Mouse (Mus musculus) kidney, postnatal 36 days (tissue): ENCODE measurements around the gene C2cd4d.

Source experiments
- DNase-seq, 2 experiments: peaks; one replicate each; pipeline ENCODE4 v3.0.0; 2021 to 2022; ENCODE audit warnings: mixed read lengths in 2 of 2

C2cd4d gene

DNA sequence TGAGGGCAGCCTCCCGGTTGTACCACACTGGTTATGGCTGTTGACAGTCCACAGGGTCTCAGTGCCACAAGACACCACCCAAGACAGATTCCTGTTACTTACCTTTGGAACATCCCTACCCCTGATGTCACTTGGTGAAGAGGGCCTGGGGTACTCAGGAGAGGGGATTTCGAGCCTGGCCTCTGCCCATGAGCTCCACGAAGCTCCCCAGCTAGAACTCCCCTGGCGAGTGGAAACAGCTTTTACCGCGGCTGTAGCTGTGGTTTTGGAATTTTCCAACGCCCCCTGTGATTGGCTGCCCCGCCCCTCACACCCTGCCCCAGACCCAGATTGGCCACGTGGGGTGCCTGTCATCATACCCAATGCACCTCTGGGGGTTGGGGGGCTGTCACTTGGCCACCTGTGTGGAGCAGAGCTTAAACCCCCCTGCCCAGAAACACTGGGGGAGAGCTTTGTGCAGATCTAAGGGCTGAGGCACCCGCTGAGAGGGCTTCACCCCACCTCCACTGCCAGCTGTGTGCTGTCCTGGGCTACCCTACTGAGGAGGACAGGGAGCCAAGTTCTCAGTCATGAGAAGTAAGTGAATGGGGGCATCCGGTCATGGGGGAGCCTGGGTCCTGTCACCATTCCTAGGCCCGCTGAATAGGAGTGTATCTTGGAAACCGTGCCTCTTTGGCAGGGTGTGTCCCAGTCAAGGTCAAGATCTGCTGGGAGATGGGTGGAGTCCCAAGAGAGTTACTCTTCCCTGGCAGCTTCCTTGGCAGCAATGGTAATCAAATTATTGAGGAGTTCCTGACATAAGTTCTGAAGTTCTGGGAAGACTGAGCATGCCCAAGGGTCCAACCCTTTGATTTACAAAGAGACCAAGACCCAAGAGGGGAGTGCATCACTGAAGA, 15.0 kb downstream of the C2cd4d start:
- DNase-seq: no peak

DNA sequence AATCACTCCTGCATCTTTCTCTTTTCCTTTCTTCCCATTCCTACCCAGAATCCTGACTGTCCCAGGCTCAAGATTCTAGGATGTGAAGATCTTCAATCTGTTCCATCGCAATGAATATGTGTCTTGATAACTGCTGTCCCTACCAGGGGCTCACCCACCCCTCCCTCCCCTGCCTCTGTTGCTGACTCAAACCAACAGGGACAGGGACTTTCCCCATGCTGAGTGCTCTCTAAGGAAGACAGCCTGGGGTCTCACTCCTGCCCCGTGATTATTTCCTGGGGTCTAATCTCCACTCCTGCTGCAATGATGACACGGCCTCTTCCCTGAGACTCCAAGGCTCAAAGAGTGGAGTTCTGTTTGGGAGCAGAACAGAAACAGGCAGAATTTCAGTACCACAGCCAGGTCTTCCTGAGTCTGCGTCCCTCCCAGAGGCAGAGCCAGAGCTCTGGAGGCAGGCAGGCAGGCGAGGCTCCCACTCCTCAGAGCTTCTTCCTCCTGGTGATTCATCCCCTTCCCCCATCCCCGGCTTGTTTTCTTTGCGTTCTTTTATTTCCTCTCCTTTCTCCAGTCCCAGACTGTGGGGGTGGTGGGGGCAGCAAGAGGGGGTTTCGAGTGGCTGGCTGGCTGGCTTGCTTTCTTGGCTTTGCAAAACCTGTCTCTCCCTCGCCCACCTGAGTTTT, 17.7 kb downstream of the C2cd4d start:
- no peak for DNase-seq

DNA sequence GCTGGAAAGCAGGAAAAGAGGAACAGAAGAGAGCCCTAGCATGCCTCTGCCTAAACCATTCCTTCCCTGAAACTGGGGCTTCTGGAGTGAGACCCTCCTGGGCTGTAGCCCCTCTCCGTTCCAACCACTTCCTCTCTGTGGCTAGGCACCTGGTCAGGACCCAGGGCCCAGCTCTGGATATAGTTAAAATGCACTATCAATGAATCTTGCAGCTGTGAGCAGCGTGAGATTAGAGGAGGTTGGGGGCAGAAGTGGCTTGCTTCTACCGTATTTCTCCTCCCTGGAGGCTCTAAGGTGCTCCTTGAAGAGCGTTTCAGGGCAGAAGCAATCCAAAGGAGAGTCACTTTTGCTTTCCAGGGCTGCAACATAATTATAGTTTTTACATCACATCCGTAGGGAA, 20.1 kb downstream of the C2cd4d start:
- no peak for DNase-seq

DNA sequence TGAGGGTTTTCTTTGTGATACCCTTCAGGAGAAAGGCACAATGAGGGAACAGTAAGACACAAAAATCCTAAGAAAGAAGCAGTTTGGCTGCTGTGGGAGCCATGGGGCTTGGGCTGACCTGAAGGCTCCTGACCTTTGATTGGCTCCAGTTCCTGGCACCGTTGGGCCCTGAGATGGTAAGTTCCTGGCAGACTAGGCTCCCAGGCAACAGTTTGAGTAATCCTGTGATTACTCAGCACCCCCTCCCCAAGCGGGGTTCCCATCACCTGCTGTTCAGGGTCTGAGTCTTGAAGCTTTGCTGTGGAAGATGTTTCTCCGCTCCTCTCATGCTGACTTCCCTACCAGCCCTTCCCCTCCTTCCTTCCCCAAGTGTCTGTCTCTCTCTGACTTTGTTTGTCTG, 21.2 kb downstream of the C2cd4d start:
- peak; percentile 33 to 50 for DNase-seq

DNA sequence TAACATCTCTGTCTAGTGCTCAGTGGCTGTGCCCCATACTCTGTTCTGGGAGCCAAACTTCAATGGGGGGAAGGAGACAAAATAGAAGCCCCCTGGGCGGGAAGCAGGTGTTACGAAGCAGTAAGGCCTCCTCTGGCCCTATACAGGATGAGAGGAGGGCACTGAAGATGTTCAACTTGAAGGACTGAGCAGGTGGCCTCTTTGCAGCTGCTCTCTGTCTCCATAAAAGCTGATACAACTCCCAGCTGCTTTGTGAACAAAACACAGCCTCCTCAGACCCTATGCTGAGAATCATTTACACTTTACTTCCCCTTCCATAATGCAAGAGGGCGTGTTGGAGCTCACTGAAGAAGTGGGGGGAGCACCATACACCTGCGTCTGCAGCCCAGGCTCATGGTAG, 24.4 kb downstream of the C2cd4d start:
- DNase-seq: no peak

GRCm38 (mm10) chr3:94387391-94387790, 25.2 kb downstream of the C2cd4d start:
- no peak for DNase-seq

DNA sequence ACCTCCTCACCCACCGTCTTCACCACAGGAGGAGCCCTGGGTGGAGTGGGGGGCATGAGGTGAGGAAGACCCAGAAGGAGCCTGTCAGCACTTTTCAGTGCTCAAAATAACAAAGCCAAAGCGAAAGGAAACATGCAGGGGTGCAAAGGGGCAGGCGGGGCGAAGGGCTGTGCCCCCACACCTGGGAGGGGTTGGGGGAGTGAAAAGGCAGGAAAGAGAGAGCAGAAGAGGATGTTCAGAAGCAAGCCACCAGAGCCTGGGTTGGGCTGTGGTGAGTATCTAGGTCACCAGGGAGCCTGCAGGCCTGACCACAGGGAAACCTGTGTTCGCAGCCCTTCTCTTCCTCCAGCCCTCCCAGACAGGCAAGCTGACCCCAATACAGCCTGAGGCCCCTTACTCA, 25.8 kb downstream of the C2cd4d start:
- DNase-seq: no peak

DNA sequence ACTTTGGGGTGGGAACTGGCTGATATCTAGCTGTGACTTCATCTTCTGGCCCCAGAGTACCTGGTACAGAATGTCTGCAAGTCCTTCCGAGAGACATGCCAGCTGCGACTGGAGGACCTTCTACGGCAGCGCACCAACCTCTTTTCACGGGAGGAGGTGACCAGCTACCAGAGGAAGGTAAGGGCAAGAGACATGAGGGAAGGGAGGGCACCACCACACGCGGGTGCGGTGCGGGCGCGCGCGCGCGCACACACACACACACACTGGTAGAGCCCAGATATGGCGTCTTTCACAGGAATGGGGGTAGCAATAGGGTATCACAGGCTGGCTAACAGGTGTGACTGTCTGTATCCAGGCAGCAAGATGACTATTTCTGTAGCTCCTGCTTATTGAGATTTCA, 27.2 kb downstream of the C2cd4d start:
- no peak for DNase-seq

DNA sequence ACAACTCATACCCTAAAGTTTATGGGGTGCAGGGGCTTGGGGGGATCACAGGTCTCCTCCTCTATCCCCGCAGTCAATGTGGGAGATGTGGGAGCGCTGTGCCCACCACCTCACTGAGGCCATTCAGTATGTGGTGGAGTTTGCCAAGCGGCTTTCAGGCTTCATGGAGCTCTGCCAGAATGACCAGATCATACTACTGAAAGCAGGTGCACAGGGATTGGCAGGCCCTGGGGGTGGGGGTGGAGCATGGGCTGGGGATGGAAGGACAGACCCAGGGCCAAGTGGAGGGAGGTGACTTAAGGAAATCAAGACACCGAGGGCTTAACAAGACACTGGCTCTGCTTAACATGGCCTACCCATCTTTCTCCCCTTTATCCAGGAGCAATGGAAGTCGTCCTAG, 28.8 kb downstream of the C2cd4d start:
- no peak for DNase-seq

DNA sequence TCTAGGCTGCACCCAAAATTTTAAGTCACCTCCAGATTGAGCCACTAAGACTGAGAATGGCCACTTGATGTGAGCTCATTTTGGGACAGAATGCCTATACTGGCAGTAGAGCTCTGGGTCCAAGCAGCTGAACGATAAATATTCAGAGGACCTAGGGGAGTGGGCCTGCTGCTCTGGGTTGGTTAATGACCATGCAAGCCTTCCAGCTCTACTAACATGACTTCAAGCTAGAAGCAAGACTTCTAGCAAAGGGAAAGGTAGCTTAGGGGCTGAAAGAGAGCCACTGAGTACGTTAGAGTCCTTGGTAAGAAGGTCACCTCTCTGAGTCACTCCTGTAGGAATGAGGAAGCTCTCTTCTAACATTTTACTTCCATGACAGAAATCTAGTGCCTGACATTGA, 29.9 kb downstream of the C2cd4d start:
- no peak for DNase-seq

- DNase-seq: no peak
Measured at GRCm38 (mm10) chr3:94393049-94393448, 30.8 kb downstream of the C2cd4d start.

- no peak for DNase-seq
Measured at GRCm38 (mm10) chr3:94396336-94396735, 34.1 kb downstream of the C2cd4d start.

DNA sequence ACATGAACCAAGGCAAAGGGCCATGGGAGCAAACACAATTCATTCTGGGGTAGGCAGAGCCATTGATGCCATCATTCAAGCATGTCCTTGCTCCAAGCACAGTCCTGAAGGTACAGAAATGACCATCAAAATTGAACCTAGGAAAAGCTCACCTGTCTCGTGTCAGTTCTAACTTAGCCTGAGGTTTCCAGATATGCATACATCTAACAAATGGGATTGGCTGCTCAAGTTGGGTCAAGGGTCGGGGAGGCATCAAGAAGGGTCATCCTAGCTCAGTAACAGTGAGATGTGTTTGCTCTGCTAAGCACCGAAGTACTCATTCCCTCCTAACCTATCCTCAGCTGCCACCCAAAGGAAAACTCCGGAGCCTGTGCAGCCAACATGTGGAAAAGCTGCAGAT, 34.6 kb downstream of the C2cd4d start:
- DNase-seq: no peak

DNA sequence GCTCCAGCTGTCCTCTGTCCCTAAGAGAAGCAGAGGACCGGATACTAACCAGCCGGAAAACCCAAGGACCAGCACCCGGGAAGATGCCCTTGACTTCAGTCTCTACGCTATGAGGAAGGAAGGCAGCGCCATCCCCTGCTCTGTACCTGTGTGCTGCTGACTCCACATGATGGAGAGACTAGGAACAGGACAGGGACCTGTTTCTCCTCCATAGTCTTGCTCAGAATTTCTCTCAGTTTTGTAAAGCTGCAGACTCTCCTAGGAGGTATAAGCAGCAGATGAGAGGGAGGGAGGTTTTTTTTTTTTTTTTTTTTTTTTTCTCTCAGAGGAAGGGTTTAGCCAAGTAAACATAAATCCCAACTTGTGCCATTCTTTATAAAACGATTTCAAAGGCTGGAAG, 36.0 kb downstream of the C2cd4d start, which contains the start of gene Lingo4:
Lingo4 (plus strand) TSS at position 301 of the 400 bp plus-strand sequence.
- DNase-seq: no peak

- DNase-seq: peak in 1 of 2 experiments; percentile 59
Measured at GRCm38 (mm10) chr3:94398943-94399481, 36.8 kb downstream of the C2cd4d start.

DNA sequence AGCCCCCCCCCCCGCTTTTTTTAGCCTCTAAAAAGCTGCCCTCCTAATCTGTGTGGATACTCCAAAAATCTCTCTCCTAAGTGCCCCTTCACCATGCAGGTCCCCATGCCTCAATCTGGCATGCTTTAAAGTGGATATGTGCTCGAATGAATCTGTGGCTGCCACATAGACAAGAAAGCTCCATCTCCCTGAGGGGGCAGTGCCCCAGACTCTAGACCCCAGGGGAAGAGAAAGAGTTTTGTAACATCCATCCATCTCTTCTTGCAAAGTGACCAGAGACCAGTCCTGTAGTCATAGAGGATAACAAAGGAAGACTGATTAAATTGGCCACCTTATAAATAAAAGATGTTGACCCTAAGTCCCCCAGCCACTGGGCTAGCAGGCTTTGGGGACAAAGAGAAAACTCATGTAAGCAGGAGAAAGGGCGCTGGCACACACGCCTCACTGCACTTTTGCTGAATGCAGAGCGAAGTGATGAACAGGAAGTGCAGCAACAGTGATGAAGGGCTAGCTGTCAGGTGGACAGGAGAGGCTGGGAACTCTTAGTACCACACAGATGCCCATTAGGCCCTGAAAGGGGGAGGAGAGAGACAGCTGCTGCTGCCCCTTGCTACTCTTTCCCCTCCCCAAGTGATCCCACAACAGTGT, 37.5 kb downstream of the C2cd4d start:
- DNase-seq: no peak

DNA sequence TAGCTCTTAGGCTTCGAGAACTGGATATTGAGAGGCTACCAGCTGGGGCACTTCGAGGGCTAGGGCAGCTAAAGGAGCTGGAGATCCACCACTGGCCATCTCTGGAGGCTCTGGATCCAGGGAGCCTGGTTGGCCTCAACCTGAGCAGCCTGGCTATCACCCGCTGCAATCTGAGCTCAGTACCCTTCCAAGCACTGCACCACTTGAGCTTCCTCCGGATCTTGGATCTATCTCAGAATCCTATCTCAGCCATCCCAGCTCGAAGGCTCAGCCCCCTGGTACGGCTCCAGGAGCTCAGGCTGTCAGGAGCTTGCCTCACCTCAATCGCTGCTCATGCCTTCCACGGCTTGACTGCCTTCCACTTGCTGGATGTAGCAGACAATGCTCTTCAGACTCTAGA, 40.2 kb downstream of the C2cd4d start:
- DNase-seq: no peak

DNA sequence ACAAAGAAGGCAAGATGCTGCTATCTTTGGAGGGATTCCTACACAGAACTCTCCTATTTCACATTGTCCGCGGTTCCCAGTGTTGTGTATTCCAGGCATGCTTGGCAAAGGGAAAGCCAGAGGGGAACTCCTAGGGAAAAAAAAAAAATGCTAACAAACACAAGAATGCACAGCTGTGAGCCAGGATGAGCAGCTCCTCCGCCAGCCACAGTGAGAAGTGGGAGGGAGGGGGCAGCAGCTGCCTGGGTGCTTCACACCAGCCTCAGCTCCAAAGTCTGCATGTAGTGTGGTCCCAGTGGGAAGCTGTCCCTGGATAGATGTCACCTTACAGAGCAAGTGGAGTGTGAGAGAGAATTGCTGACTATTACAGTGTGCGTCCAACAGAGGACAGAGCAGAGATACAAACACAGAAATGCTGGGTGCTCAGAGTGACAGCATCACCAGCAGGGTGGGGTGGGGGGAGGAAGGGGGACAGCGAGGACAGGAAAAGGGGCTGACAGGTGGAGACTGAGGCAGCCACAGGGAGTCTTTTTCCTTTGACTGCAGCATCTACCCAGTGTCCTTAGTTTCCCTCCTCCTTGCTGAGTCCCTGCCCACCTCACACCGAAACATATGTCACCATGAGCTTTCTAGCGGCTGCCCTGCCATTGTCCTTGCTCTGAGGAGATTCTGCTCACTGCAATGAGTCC, 42.3 kb downstream of the C2cd4d start:
- no peak for DNase-seq

- DNase-seq: peak in 1 of 2 experiments; percentile 27
Measured at GRCm38 (mm10) chr3:94405561-94405960, 43.3 kb downstream of the C2cd4d start.

GRCm38 (mm10) chr3:94412530-94412929, 50.3 kb downstream of the C2cd4d start:
- peak in 1 of 2 experiments; percentile 39 for DNase-seq

GRCm38 (mm10) chr3:94413031-94413679, 50.9 kb downstream of the C2cd4d start, which contains the start of gene Tdrkh:
Gene Tdrkh, plus strand, starts transcription at chr3:94413273.
- DNase-seq: peak; percentile 94 to 97
